Mouse (Mus musculus) ovary, postnatal 14 days (tissue): ENCODE data around the gene Gm4707.
A peak's percentile ranks its signal among the peaks of the same experiment; 100 is the strongest.
"Not testable (repeated sequence)": the region's sequence is repeated elsewhere in the genome, so short reads cannot be mapped to it uniquely, and the experiment has no call there.

Experiments
- DNase-seq: peaks from one replicate; pipeline ENCODE4 v3.0.0; 2022; ENCODE audit warnings: low spot score

Gene Gm4707

GRCm38 (mm10) chr17:71459818-71460217 lies at the start of gene Gm4707:
Gene Gm4707 (minus strand): TSS chr17:71459918.
- no peak for DNase-seq

GRCm38 (mm10) chr17:71506832-71507231 lies 47.1 kb upstream of the Gm4707 start:
- no peak for DNase-seq

- DNase-seq = no peak
Observed at GRCm38 (mm10) chr17:71495784-71496183, 36.1 kb upstream of the Gm4707 start.

GRCm38 (mm10) chr17:71491332-71491686 lies 31.6 kb upstream of the Gm4707 start:
- DNase-seq = no peak

- no peak for DNase-seq
Observed at GRCm38 (mm10) chr17:71490666-71491331, 31.1 kb upstream of the Gm4707 start.

GRCm38 (mm10) chr17:71489703-71490461 lies 30.2 kb upstream of the Gm4707 start:
- DNase-seq = no peak

- no peak for DNase-seq
Observed at GRCm38 (mm10) chr17:71486231-71486851, 26.6 kb upstream of the Gm4707 start.

GRCm38 (mm10) chr17:71485791-71486230 lies 26.1 kb upstream of the Gm4707 start:
- DNase-seq = no peak

- no peak for DNase-seq
Observed at GRCm38 (mm10) chr17:71484711-71485110, 25.0 kb upstream of the Gm4707 start.

GRCm38 (mm10) chr17:71483418-71484060 lies 23.8 kb upstream of the Gm4707 start:
- no peak for DNase-seq

- DNase-seq = no peak
Observed at GRCm38 (mm10) chr17:71479381-71479901, 19.7 kb upstream of the Gm4707 start.

- no peak for DNase-seq
Observed at GRCm38 (mm10) chr17:71477481-71477880, 17.8 kb upstream of the Gm4707 start.

GRCm38 (mm10) chr17:71476346-71477020 lies 16.8 kb upstream of the Gm4707 start:
- DNase-seq = no peak

- peak; percentile 57 for DNase-seq
Observed at GRCm38 (mm10) chr17:71475705-71476089, 16.0 kb upstream of the Gm4707 start.

- peak; percentile 90 for DNase-seq
Observed at GRCm38 (mm10) chr17:71474762-71475704, 15.3 kb upstream of the Gm4707 start, which contains the start of gene Smchd1. Gene Smchd1 (minus strand): TSS chr17:71475343.

- no peak for DNase-seq
Observed at GRCm38 (mm10) chr17:71474128-71474527, 14.4 kb upstream of the Gm4707 start.

- DNase-seq = no peak
Observed at GRCm38 (mm10) chr17:71471261-71471660, 11.5 kb upstream of the Gm4707 start.

GRCm38 (mm10) chr17:71460312-71460711 lies 594 bp upstream of the Gm4707 start:
- no peak for DNase-seq

- DNase-seq = not testable (repeated sequence)
Observed at GRCm38 (mm10) chr17:71457361-71457760, 2.4 kb downstream of the Gm4707 start.

GRCm38 (mm10) chr17:71445191-71445590 lies 14.5 kb downstream of the Gm4707 start:
- no peak for DNase-seq
